Mouse (Mus musculus) 416B (cell line): ENCODE measurements at regions not wholly inside any gene's neighbourhood (a gene's known extent, or its start where the extent isn't known, plus 50 kb on each side); places are given as distances from the start of the nearest gene placed in this dataset.

Experiments used
- DNase-seq: peaks from one replicate; pipeline ENCODE4 v3.0.0; 2011; ENCODE audit warnings: low read depth

GRCm38 (mm10) chr13:97651761-97652160 is 108.7 kb downstream of the Gm10260 start:
- DNase-seq, result no peak

- DNase-seq, result no peak
Measured at GRCm38 (mm10) chr13:97651176-97651575, 109.3 kb downstream of the Gm10260 start.

GRCm38 (mm10) chr13:97650191-97650590 is 110.2 kb downstream of the Gm10260 start:
- DNase-seq, result no peak

GRCm38 (mm10) chr13:97647486-97647885 is 112.9 kb downstream of the Gm10260 start:
- no peak for DNase-seq

- no peak for DNase-seq
Measured at GRCm38 (mm10) chr13:97646021-97646385, 114.4 kb downstream of the Gm10260 start.

GRCm38 (mm10) chr13:97645107-97646020 is 115.1 kb downstream of the Gm10260 start:
- no peak for DNase-seq

GRCm38 (mm10) chr13:97640236-97640635 is 120.2 kb downstream of the Gm10260 start:
- no peak for DNase-seq

- DNase-seq, result no peak
Measured at GRCm38 (mm10) chr13:97639656-97640055, 120.8 kb downstream of the Gm10260 start.

- no peak for DNase-seq
Measured at GRCm38 (mm10) chr13:97638457-97639088, 121.9 kb downstream of the Gm10260 start.

- DNase-seq, result no peak
Measured at GRCm38 (mm10) chr13:97637506-97637905, 122.9 kb downstream of the Gm10260 start.

GRCm38 (mm10) chr13:97634041-97634788 is 126.2 kb downstream of the Gm10260 start:
- no peak for DNase-seq

GRCm38 (mm10) chr13:97633551-97633950 is 126.9 kb downstream of the Gm10260 start:
- no peak for DNase-seq

- no peak for DNase-seq
Measured at GRCm38 (mm10) chr13:97631872-97632402, 128.5 kb downstream of the Gm10260 start.

- no peak for DNase-seq
Measured at GRCm38 (mm10) chr13:97630921-97631320, 129.5 kb downstream of the Gm10260 start.

GRCm38 (mm10) chr13:97628608-97629007 is 131.8 kb downstream of the Gm10260 start:
- no peak for DNase-seq

- DNase-seq, result no peak
Measured at GRCm38 (mm10) chr13:97627247-97627646, 133.2 kb downstream of the Gm10260 start.

GRCm38 (mm10) chr13:97626786-97627185 is 133.6 kb downstream of the Gm10260 start:
- no peak for DNase-seq

- no peak for DNase-seq
Measured at GRCm38 (mm10) chr13:97626116-97626515, 134.3 kb downstream of the Gm10260 start.

- DNase-seq, result no peak
Measured at GRCm38 (mm10) chr13:97625391-97625790, 135.0 kb downstream of the Gm10260 start.

GRCm38 (mm10) chr13:97618190-97618586 is 142.2 kb downstream of the Gm10260 start:
- DNase-seq, result no peak

GRCm38 (mm10) chr13:97617511-97618189 is 142.8 kb downstream of the Gm10260 start:
- no peak for DNase-seq

- DNase-seq, result no peak
Measured at GRCm38 (mm10) chr13:97616919-97617318, 143.5 kb downstream of the Gm10260 start.
